Mouse (Mus musculus): ENCODE measurements around the gene Pacsin3. TPM values are rescaled to one million over a fixed set of nuclear protein-coding genes. Genes with fewer than 3 reads are reported as not detected.

The Pacsin3 gene
- total and polyA plus RNA-seq, 3 experiments = 3.4 to 6.7 TPM; not detected in 1

DNA sequence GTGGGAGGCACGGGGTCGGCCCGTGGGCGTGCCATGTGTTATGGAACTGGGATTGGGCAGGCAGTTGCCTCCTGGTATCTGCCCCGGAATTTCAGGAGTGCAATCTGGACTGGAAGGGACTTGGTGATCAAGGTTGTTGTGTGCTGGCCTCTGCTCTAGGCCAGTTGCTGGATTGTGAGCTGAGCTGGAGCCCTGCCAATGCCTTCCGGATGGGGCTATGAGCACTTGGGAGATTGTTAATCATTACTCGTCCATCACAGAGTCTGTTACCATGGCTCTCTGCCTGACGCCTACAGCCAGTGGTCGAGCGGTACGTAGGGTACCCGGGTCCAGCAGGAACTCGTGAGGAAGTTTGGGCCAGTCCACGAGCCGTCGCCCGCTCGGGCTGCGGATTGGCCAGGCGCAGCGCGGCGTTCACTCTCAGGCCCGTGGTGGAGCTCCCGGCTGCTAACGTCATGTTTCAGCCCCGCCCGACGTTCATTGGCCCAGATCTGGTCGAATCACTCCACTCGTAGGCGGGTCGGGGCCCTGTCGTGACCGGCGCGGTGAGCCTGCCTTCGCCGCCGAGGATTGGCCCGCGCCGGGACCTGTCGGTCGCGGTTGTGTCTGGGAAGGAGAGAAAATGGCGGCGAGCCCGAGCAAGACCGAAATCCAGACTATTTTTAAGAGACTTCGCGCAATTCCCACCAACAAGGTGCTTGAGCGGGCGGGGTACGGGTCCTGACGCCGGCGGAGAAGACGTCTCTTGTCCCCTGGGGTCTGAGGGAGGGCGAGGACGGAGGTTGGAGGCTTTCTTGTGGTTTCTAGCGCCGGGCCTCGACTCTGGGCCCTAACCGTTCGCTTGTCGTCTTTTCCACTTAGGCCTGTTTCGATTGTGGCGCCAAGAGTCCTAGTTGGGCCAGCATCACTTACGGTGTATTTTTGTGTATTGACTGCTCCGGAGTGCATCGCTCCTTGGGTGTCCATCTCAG lies 9.2 kb downstream of the Pacsin3 start, which contains the start of gene Arfgap2:
Gene Arfgap2 (plus strand): TSS at position 264 of the 971 bp plus-strand sequence.
- peaks cover 2 to 13% of the 10 kb centered on the region in 2 experiments; a peak in 3 of 4 replicates for H3K4me1 ChIP-seq (ENCODE audit: control insufficient read depth in 1 of 2, insufficient read depth in 2 of 2, low read length in 2 of 2)
- H3K36me3 ChIP-seq (ENCODE audit: control insufficient read depth in 1 of 2, insufficient read depth in 2 of 2, low read length in 2 of 2) = peaks cover 7 to 10% of the 10 kb centered on the region in 2 experiments
- TF ChIP-seq ZMIZ1 (IDR thresholded peaks at IDR 0.05; ENCODE audit: low read depth, low read length) (no peak; the same call in 1 of the 2 replicates), RAD21 (IDR thresholded peaks at IDR 0.05; ENCODE audit: low read depth, low read length) (no peak), E2F4 (IDR thresholded peaks at IDR 0.05; ENCODE audit: borderline replicate concordance, low read depth, low read length) (no peak), USF2 (IDR thresholded peaks at IDR 0.05; ENCODE audit: borderline replicate concordance in 1 of 2, insufficient read depth in 1 of 2, low read depth in 1 of 2, low read length in 2 of 2) (no peak), JUND (IDR thresholded peaks at IDR 0.05; ENCODE audit: low read depth, low read length) (no peak), SIN3A (IDR thresholded peaks at IDR 0.05; ENCODE audit: low read length) (peak; percentile 45), POLR2AphosphoS2 (IDR thresholded peaks at IDR 0.05; ENCODE audit: low read length) (peak; percentile 69; the same call in 1 of the 2 replicates), ZC3H11A (IDR thresholded peaks at IDR 0.05; ENCODE audit: low read depth, low read length) (no peak), CHD2 (IDR thresholded peaks at IDR 0.05; ENCODE audit: low read length) (no peak), TBP (IDR thresholded peaks at IDR 0.05; ENCODE audit: low read depth, low read length) (peak; percentile 38; the same call in 1 of the 2 replicates), RCOR1 (IDR thresholded peaks at IDR 0.05; ENCODE audit: low read depth, low read length) (no peak), UBTF (IDR thresholded peaks at IDR 0.05; ENCODE audit: borderline replicate concordance, insufficient read depth, low read depth, low read length) (no peak), MAX (IDR thresholded peaks at IDR 0.05; ENCODE audit: low read length) (no peak), GATA1 (IDR thresholded peaks at IDR 0.05; ENCODE audit: low read depth, low read length) (no peak), GABPA (IDR thresholded peaks at IDR 0.05; ENCODE audit: low read depth, low read length) (no peak), TCF12 (IDR thresholded peaks at IDR 0.05; ENCODE audit: low read depth, low read length) (0 out of 2 replicates have a peak, but pooled peaks have one; percentile 19), CHD1 (IDR thresholded peaks at IDR 0.05; ENCODE audit: low read depth, low read length) (no peak), POLR2A (IDR thresholded peaks at IDR 0.05; ENCODE audit: control insufficient read depth in 1 of 2, insufficient read depth in 1 of 2, low read depth in 1 of 2, low read length in 2 of 2, poor library complexity in 1 of 2) (peak; percentile 43 to 90; a peak in 3 of 4 replicates), ELF1 (IDR thresholded peaks at IDR 0.05; ENCODE audit: low read depth, low read length) (peak; percentile 69), POLR2AphosphoS5 (IDR thresholded peaks at IDR 0.05; ENCODE audit: borderline replicate concordance, low read depth, low read length) (no peak), ZNF384 (IDR thresholded peaks at IDR 0.05; ENCODE audit: low read depth, low read length) (no peak), MXI1 (IDR thresholded peaks at IDR 0.05; ENCODE audit: low read depth, low read length) (peak; percentile 46; the same call in 1 of the 2 replicates), NRF1 (IDR thresholded peaks at IDR 0.05; ENCODE audit: insufficient read depth, low read depth, low read length, poor library complexity, severe bottlenecking) (peak; percentile 49; the same call in 1 of the 2 replicates), CTCF (IDR thresholded peaks at IDR 0.05 in 2 of 3, conservative IDR thresholded peaks at IDR 0.05 in 1 of 3; ENCODE audit: control insufficient read depth in 1 of 3, insufficient read depth in 1 of 3, low read depth in 2 of 3, low read length in 3 of 3, poor library complexity in 1 of 3, severe bottlenecking in 1 of 3) (no peak), EP300 (IDR thresholded peaks at IDR 0.05; ENCODE audit: low read depth in 1 of 2, low read length in 2 of 2) (no peak), TAL1 (IDR thresholded peaks at IDR 0.05; ENCODE audit: low read length) (no peak), USF1 (IDR thresholded peaks at IDR 0.05; ENCODE audit: low read depth, low read length) (no peak; the same call in 1 of the 2 replicates), KAT2A (conservative IDR thresholded peaks at IDR 0.05; ENCODE audit: low read depth, low read length) (no peak; the same call in 1 of the 2 replicates), NELFE (IDR thresholded peaks at IDR 0.05; ENCODE audit: low read depth, low read length) (peak; percentile 57; the same call in 1 of the 2 replicates), MAZ (IDR thresholded peaks at IDR 0.05; ENCODE audit: low read depth, low read length) (no peak), MYC (IDR thresholded peaks at IDR 0.05; ENCODE audit: low read depth, low read length) (no peak), BHLHE40 (IDR thresholded peaks at IDR 0.05; ENCODE audit: borderline replicate concordance, low read depth, low read length) (no peak), SMC3 (IDR thresholded peaks at IDR 0.05; ENCODE audit: low read depth, low read length) (no peak), MYB (IDR thresholded peaks at IDR 0.05; ENCODE audit: low read depth, low read length) (no peak), HCFC1 (IDR thresholded peaks at IDR 0.05; ENCODE audit: low read depth, low read length) (peak; percentile 83)

More for the DNA sequence above, 9.2 kb downstream of the Pacsin3 start, which contains the start of gene Arfgap2:
- peak within 1 kb of the TSS; percentile 91 to 93 for H3K4me3 ChIP-seq (ENCODE audit: control insufficient read depth in 1 of 2, insufficient read depth in 1 of 2, low read depth in 2 of 2, low read length in 2 of 2)
- no peaks in the 10 kb centered on the region for H3K9me3 ChIP-seq (replicated peaks; ENCODE audit: insufficient read depth, low read length)
- H3K27me3 ChIP-seq (ENCODE audit: control insufficient read depth in 1 of 2, insufficient read depth in 2 of 2, low read length in 2 of 2) = no peaks in the 10 kb centered on the region
- peak; percentile 97 for DNase-seq (ENCODE audit: low read depth, low spot score)
- peaks cover 17% of the 10 kb centered on the region for H3K79me2 ChIP-seq (ENCODE audit: control insufficient read depth, insufficient read depth, low read length, poor library complexity)
- peak within 1 kb of the TSS; percentile 91 for H3K27ac ChIP-seq (ENCODE audit: control insufficient read depth, low read depth, low read length)
- H3K9ac ChIP-seq (ENCODE audit: control insufficient read depth, low read depth, low read length, poor library complexity, severe bottlenecking) = peak within 1 kb of the TSS; percentile 98
